Mouse (Mus musculus) kidney, embryonic 14.5 days (tissue): ENCODE data around the gene Klc4. TPM values are rescaled to one million over a fixed set of nuclear protein-coding genes. Genes with fewer than 3 reads are reported as not detected.

Experiments used
- ATAC-seq: fragments of 200-750 bp; cut with Nextera tagmentation; 2 replicates; pipeline ENCODE4 v1.8.0; 2017; ENCODE audit warnings: moderate number of reproducible peaks, mild to moderate bottlenecking, moderate TSS enrichment, moderate library complexity; ENCODE audit not compliant: low FRiP score, low TSS enrichment
- H3K27ac ChIP-seq: fragments of 300-500 bp; sonication (generic); 2 replicates; pipeline ENCODE4 v1.5.1; 2014; ENCODE audit warnings: low read depth, mild to moderate bottlenecking, low read length, moderate library complexity, mixed read lengths
- H3K27me3 ChIP-seq: fragments of 300-500 bp; sonication (generic); 2 replicates; pipeline ENCODE4 v1.6.1; 2014; ENCODE audit warnings: mild to moderate bottlenecking, low read length; ENCODE audit not compliant: control insufficient read depth, insufficient read depth
- H3K36me3 ChIP-seq: fragments of 300-500 bp; sonication (generic); 2 replicates; pipeline ENCODE4 v1.6.1; 2014; ENCODE audit warnings: low read length, mixed read lengths; ENCODE audit not compliant: control insufficient read depth, insufficient read depth
- H3K4me1 ChIP-seq: fragments of 300-500 bp; sonication (generic); 2 replicates; pipeline ENCODE4 v1.6.1; 2014; ENCODE audit warnings: low read length, mixed read lengths; ENCODE audit not compliant: control insufficient read depth, insufficient read depth
- H3K4me2 ChIP-seq: fragments of 300-500 bp; sonication (generic); replicated peaks from 2 replicates; pipeline ENCODE4 v1.6.1; 2014; ENCODE audit warnings: low read depth, mild to moderate bottlenecking, low read length
- H3K4me3 ChIP-seq: fragments of 300-500 bp; sonication (generic); 2 replicates; pipeline ENCODE4 v1.5.1; 2014; ENCODE audit warnings: mild to moderate bottlenecking, low read length
- H3K9ac ChIP-seq: fragments of 300-500 bp; sonication (generic); 2 replicates; pipeline ENCODE4 v1.6.1; 2014; ENCODE audit warnings: low read depth, mild to moderate bottlenecking, low read length, moderate library complexity
- H3K9me3 ChIP-seq: fragments of 300-500 bp; sonication (generic); 2 replicates; pipeline ENCODE4 v1.6.1; 2016; ENCODE audit warnings: low read length; ENCODE audit not compliant: control insufficient read depth
- WGBS: fragments of 180-500 bp; shearing (Covaris S2); extraction: QIAGEN DNeasy Blood & Tissue Kit; methylation state at CpG from one replicate; pipeline ENCODE4 v1.1.7; 2014; 5-methylcytosine and 5-hydroxymethylcytosine counted together
- polyA plus RNA-seq: library from polyadenylated mRNA; unstranded; fragments of >200 nt; fragmentation: Nextera tagmentation; extraction: Ambion mirVana; gene quantifications from 2 replicates; pipeline ENCODE4 v1.2.1, GENCODE M21; 2014

Gene Klc4
- polyA plus RNA-seq, 1 experiment from 2014 or later = 31.5 TPM

DNA sequence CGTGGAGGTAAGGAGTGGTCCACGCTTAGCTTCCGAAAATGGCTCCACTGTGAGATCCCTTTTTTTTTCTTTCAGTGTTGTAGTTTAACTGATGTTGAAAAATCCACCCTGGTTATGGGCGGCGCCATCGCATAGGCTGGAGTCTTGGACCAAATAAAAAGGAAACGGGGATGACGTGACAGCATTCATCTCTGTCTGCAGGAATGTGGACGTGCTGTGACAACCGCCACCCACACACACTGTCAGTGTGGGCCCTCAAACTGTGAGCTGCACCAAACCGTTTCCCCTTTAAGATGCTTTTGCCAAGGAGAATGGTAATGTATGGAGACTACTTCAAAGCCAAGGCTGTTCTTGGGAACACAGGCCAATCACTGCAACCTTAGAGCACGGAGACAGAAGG is 39.8 kb downstream of the Klc4 start:
- Histone ChIP-seq H3K27me3 (no peaks in the 10 kb centered on the region), H3K4me1 (peaks cover 40% of the 10 kb centered on the region), H3K4me3 (no peak overlapping the region), H3K4me2 (no peak overlapping the region), H3K36me3 (no peaks in the 10 kb centered on the region), H3K9ac (0 out of 2 replicates have a peak overlapping the region, but pooled peaks have one; percentile 7), H3K27ac (no peak overlapping the region), H3K9me3 (no peaks in the 10 kb centered on the region)
- 76% methylated on average over 12 of the region's 12 CpGs for WGBS
- ATAC-seq = no peak

DNA sequence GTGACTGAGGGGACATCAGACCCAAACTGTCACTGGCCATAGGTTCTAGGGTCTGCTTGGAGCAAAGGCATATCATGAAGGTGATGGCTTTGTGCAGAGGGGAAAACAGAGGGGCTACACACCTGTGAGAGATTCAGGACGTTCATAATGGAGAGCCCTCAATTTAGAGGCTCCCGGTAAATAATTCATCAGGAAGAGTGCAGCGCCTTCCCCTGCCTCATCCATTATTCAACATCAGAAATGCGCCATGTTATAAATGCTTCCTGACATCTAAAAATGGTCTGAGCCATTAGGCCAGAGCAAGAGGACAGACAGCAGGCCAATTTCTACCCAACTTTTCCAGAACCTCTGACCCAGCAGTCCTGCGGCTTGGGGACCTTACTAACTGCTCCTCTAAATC is 40.7 kb downstream of the Klc4 start:
- H3K27me3 ChIP-seq = no peaks in the 10 kb centered on the region
- no peak overlapping the region for H3K27ac ChIP-seq
- no peak overlapping the region for H3K9ac ChIP-seq
- H3K4me2 ChIP-seq = no peak overlapping the region
- no peaks in the 10 kb centered on the region for H3K36me3 ChIP-seq
- ATAC-seq = no peak
- H3K4me3 ChIP-seq = no peak overlapping the region
- H3K9me3 ChIP-seq = no peaks in the 10 kb centered on the region
- peaks cover 36% of the 10 kb centered on the region for H3K4me1 ChIP-seq
- WGBS = 57% methylated on average over 5 of the region's 5 CpGs

DNA sequence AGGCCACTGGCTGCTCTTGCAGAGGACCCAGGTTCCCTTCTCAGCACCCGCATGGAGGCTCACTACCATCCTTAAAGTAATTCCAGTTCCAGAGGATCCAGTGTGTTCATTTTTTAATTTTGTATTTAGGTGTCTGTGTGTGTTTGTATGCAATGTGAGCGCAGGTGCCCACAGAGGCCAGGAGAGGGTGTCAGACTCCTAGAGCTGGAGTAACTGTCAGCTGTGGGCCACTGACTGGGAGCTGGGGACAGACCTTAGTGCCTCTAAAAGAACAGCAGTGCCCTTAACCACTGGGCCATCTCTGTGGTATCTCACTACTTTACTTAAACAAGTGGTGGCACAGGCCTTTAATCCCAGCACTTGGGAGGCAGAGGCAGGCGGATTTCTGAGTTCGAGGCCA is 42.6 kb downstream of the Klc4 start:
- H3K36me3 ChIP-seq = no peaks in the 10 kb centered on the region
- H3K4me2 ChIP-seq = no peak overlapping the region
- no peak overlapping the region for H3K9ac ChIP-seq
- H3K27me3 ChIP-seq = no peaks in the 10 kb centered on the region
- no peak overlapping the region for H3K4me3 ChIP-seq
- H3K4me1 ChIP-seq = peaks cover 27% of the 10 kb centered on the region
- no peak overlapping the region for H3K27ac ChIP-seq
- 94% methylated on average over 4 of the region's 4 CpGs for WGBS
- no peaks in the 10 kb centered on the region for H3K9me3 ChIP-seq
- no peak for ATAC-seq

DNA sequence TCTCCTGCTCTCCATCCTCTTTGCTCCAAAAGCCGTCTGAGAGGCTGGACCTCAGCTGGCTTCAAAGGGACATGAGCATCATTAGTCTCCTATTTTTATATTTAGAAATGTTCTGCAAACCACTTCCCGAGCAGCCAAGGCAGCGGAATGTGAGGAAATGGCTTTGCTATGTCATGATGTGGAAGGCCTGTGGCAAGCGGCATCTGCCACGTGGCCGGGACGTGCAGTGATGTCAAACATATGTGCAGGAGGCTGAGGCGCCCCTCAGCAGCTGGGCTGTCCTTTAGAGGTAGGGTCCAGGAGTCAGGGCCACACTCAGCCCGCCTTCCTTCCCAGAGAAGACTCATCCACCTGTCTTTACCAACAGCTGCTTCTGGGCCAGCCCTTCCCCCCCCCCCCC is 43.6 kb downstream of the Klc4 start:
- Histone ChIP-seq H3K4me2 (no peak overlapping the region), H3K27ac (no peak overlapping the region), H3K27me3 (no peaks in the 10 kb centered on the region), H3K36me3 (no peaks in the 10 kb centered on the region; the same call in 1 of the 2 replicates), H3K4me1 (peaks cover 18% of the 10 kb centered on the region), H3K9me3 (no peaks in the 10 kb centered on the region), H3K4me3 (no peak overlapping the region), H3K9ac (no peak overlapping the region)
- WGBS = 74% methylated on average over 9 of the region's 9 CpGs
- no peak for ATAC-seq

DNA sequence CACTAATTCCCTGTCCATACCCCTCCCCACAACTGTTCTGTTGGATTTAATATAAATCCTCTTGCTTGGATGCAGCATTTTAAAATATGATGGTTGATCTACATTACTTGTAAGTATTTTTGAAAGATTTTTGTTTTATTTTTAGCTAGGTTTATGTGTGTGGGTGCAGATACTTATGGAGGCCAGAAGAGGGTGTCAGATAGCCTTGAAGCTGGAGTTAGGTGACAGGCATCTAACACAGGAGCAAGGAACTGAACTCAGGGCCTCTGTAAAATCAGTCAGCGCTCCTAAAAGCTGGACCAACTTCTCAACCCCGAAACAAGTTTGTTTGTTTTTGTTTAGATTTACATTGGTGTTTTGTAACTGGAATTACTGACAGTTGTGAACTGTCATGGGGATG is 45.3 kb downstream of the Klc4 start:
- Histone ChIP-seq H3K4me3 (no peak overlapping the region), H3K4me2 (no peak overlapping the region), H3K9ac (no peak overlapping the region), H3K27ac (no peak overlapping the region), H3K4me1 (peaks cover 12% of the 10 kb centered on the region), H3K27me3 (no peaks in the 10 kb centered on the region), H3K9me3 (no peaks in the 10 kb centered on the region), H3K36me3 (no peaks in the 10 kb centered on the region; the same call in 1 of the 2 replicates)
- ATAC-seq = no peak
- 92% methylated on average over 2 of the region's 2 CpGs for WGBS

DNA sequence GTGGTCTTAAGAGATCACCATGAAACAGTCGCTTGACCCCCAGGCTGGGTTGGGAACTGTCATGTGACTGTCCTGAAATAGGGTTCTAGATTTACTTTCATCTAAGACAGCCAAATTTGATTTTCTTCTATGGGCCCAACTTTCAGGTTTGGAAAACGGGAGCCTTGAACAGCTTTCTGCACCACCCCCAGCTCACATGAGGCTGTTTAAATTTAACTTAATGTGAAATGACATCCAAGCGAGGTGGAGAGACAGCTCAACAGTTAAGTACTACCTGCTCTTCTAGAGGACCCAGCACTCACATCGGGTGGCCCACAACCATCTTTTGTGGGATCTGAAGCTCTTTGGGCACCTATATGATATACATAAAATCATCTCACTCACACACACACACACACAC is 46.9 kb downstream of the Klc4 start:
- Histone ChIP-seq H3K27me3 (no peaks in the 10 kb centered on the region), H3K9me3 (no peaks in the 10 kb centered on the region), H3K4me3 (no peak overlapping the region), H3K36me3 (no peaks in the 10 kb centered on the region; the same call in 1 of the 2 replicates), H3K4me2 (no peak overlapping the region), H3K4me1 (peaks cover 8% of the 10 kb centered on the region), H3K27ac (no peak overlapping the region), H3K9ac (no peak overlapping the region)
- no peak for ATAC-seq
- 84% methylated on average over 4 of the region's 4 CpGs for WGBS

DNA sequence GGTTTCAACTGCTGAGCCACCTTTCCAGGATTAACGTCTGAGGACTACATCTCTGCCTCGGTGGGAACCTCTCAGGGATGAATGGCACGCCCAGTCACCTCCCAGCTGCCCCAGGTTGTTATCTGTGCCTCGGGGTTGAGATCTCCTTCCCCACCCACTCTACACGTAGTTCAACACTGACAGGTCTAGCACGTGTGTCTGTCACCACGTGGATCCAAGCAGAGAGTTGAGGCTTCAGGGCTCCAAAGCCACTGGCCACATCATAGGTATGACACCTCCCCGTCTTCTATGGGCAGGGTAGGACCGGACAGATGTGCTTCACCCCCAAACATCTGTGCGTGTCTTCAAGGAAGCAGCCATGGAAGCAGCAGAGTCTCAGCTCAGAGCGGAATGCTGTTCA is 47.9 kb downstream of the Klc4 start:
- no peaks in the 10 kb centered on the region for H3K27me3 ChIP-seq
- H3K4me1 ChIP-seq = peaks cover 8% of the 10 kb centered on the region
- H3K36me3 ChIP-seq = no peaks in the 10 kb centered on the region; the same call in 1 of the 2 replicates
- H3K4me3 ChIP-seq = no peak overlapping the region
- 94% methylated on average over 11 of the region's 11 CpGs for WGBS
- H3K9me3 ChIP-seq = no peaks in the 10 kb centered on the region
- H3K9ac ChIP-seq = no peak overlapping the region
- ATAC-seq = no peak
- no peak overlapping the region for H3K27ac ChIP-seq
- H3K4me2 ChIP-seq = no peak overlapping the region

DNA sequence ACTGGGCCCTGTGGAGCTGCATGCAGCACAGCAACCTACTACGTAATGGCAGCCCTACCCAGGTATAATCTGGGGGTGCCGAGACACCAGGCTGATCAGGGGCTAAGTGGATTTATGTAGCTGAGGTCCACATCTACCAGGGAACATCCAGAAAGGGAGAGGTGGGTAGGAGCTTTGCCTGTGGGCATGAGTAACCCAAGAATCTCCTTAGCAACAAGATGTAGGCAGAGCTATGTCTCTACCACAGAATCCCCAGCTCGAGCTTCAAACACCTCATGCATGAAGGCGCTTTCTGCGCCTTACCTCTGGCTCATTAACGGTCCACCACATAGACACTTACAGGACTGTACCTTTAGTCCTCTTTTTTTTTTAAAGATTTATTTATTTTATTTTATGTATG is 50.5 kb downstream of the Klc4 start:
- no peaks in the 10 kb centered on the region for H3K9me3 ChIP-seq
- peaks cover 8% of the 10 kb centered on the region for H3K4me1 ChIP-seq
- no peak overlapping the region for H3K4me3 ChIP-seq
- no peak overlapping the region; the same call in 1 of the 2 replicates for H3K9ac ChIP-seq
- ATAC-seq = no peak
- peaks cover 9% of the 10 kb centered on the region for H3K36me3 ChIP-seq
- WGBS = 66% methylated on average over 6 of the region's 6 CpGs
- no peak overlapping the region for H3K4me2 ChIP-seq
- H3K27ac ChIP-seq = peak overlapping the region; percentile 55; the same call in 1 of the 2 replicates
- H3K27me3 ChIP-seq = no peaks in the 10 kb centered on the region

DNA sequence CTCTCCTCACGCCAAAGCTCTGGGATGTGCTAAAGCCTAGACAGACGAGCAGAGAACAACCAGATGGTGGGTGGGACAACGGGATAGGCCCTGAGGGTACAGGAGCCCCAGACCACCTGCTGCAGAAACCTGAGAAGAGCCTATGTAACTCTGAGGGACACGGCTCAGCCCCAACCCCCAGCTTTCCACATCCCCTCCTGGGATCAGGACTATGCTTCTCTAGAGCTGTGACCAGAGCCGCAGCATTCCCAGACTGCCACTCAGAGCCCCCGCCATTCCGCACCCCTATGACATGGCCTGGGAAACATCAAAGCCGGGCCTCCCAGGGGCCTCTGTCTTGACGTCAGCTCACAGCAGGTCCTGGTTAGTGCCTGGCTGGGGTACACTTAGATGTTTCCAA is 51.2 kb downstream of the Klc4 start:
- Histone ChIP-seq H3K9ac (peak overlapping the region; percentile 13; the same call in 1 of the 2 replicates), H3K27ac (peak overlapping the region; percentile 55), H3K9me3 (no peaks in the 10 kb centered on the region), H3K27me3 (no peaks in the 10 kb centered on the region), H3K4me1 (peaks cover 8% of the 10 kb centered on the region), H3K4me3 (no peak overlapping the region), H3K4me2 (no peak overlapping the region), H3K36me3 (peaks cover 17% of the 10 kb centered on the region)
- WGBS = 22% methylated on average over 9 of the region's 9 CpGs
- peak; percentile 73 for ATAC-seq
